Mouse (Mus musculus) embryo, embryonic 10.5 days (tissue): Measurements from ENCODE around the gene Itga5.

Source experiments
- DNase-seq: peaks from one replicate; pipeline ENCODE4 v3.0.0-alpha.2; 2015; ENCODE audit warnings: low spot score

The Itga5 gene

GRCm38 (mm10) chr15:103339961-103340337 lies 26.6 kb downstream of the Itga5 start, which contains the start of gene Zfp385a:
TSS of gene Zfp385a (minus strand) at chr15:103340093.
- DNase-seq = peak; percentile 44

- DNase-seq = peak; percentile 42
Observed at GRCm38 (mm10) chr15:103339166-103339960, 27.2 kb downstream of the Itga5 start.

- DNase-seq = no peak
Observed at GRCm38 (mm10) chr15:103338829-103339165, 27.8 kb downstream of the Itga5 start.

- DNase-seq = peak; percentile 12
Observed at GRCm38 (mm10) chr15:103336996-103337667, 29.4 kb downstream of the Itga5 start.

- peak; percentile 11 for DNase-seq
Observed at GRCm38 (mm10) chr15:103335488-103336235, 30.9 kb downstream of the Itga5 start.

- DNase-seq = no peak
Observed at GRCm38 (mm10) chr15:103335040-103335439, 31.5 kb downstream of the Itga5 start.

- DNase-seq = peak; percentile 79
Observed at GRCm38 (mm10) chr15:103334194-103334593, 32.4 kb downstream of the Itga5 start.

- no peak for DNase-seq
Observed at GRCm38 (mm10) chr15:103333738-103334137, 32.8 kb downstream of the Itga5 start.

GRCm38 (mm10) chr15:103333081-103333615 lies 33.4 kb downstream of the Itga5 start:
- no peak for DNase-seq

GRCm38 (mm10) chr15:103323455-103324247 lies 42.9 kb downstream of the Itga5 start:
- peak; percentile 94 for DNase-seq

GRCm38 (mm10) chr15:103323070-103323454 lies 43.5 kb downstream of the Itga5 start:
- DNase-seq = no peak

GRCm38 (mm10) chr15:103322396-103322795 lies 44.2 kb downstream of the Itga5 start:
- DNase-seq = no peak

GRCm38 (mm10) chr15:103321076-103321475 lies 45.5 kb downstream of the Itga5 start:
- peak; percentile 60 for DNase-seq

- DNase-seq = no peak
Observed at GRCm38 (mm10) chr15:103318201-103318816, 48.3 kb downstream of the Itga5 start.

- no peak for DNase-seq
Observed at GRCm38 (mm10) chr15:103317731-103318130, 48.8 kb downstream of the Itga5 start.

- no peak for DNase-seq
Observed at GRCm38 (mm10) chr15:103317120-103317519, 49.4 kb downstream of the Itga5 start.

GRCm38 (mm10) chr15:103315979-103316776 lies 50.4 kb downstream of the Itga5 start:
- DNase-seq = no peak

- DNase-seq = peak; percentile 86
Observed at GRCm38 (mm10) chr15:103315011-103315502, 51.5 kb downstream of the Itga5 start.

- DNase-seq = no peak
Observed at GRCm38 (mm10) chr15:103314181-103314580, 52.4 kb downstream of the Itga5 start.

GRCm38 (mm10) chr15:103313495-103314095 lies 53.0 kb downstream of the Itga5 start:
- peak; percentile 94 for DNase-seq
